ENCODE assay signal across 8 mouse cellular contexts in genomic region chr7:39487159-39487853, GRCm38 (mm10). TPM values are rescaled to one million over a fixed set of nuclear protein-coding genes. Genes with fewer than 3 reads are reported as not detected.
DNase-seq lines count a peak whose midpoint lies in the region; ATAC-seq and TF ChIP-seq lines count a peak whose summit lies in the region.

No protein-coding gene starts in this region.

- DNase-seq in heart, adult 11 months: peak; percentile 76
- DNase-seq in heart, postnatal 36 days: no peak
- peak; percentile 46 for DNase-seq in lung, postnatal 36 days
- no peak for DNase-seq in thymus, adult 18-20 months

- ATAC-seq in embryonic facial prominence, embryonic 15.5 days (ENCODE audit: insufficient number of reproducible peaks, low FRiP score, low TSS enrichment, low read depth): no peak; the same call in 1 of the 2 replicates
- ATAC-seq in intestine, postnatal 0 days: no peak
- ATAC-seq in stomach, embryonic 14.5 days (ENCODE audit: insufficient number of reproducible peaks, insufficient read depth, low FRiP score, low read depth): peak; percentile 65; the same call in 1 of the 2 replicates

- no peak overlapping the region for H3K27ac ChIP-seq in bone marrow macrophage, adult 2 months (ENCODE audit: insufficient read depth, low read depth, low read length)
- no peak overlapping the region for H3K27ac ChIP-seq in embryonic facial prominence, embryonic 15.5 days (replicated peaks)
- H3K27ac ChIP-seq in intestine, postnatal 0 days (ENCODE audit: low read depth, low read length): no peak overlapping the region
- H3K27ac ChIP-seq in stomach, embryonic 14.5 days (ENCODE audit: low read length): no peak overlapping the region

- intact Hi-C loops in heart, postnatal 36 days (cut with DNase I): no loop called here

- 12% methylated on average over 23 of the region's 23 CpGs for WGBS in embryonic facial prominence, embryonic 15.5 days
- WGBS in intestine, postnatal 0 days: 22% methylated on average over 23 of the region's 23 CpGs
- WGBS in stomach, embryonic 14.5 days: 15% methylated on average over 23 of the region's 23 CpGs

- H3K36me3 ChIP-seq in embryonic facial prominence, embryonic 15.5 days: no peaks in the 10 kb centered on the region
- no peaks in the 10 kb centered on the region for H3K36me3 ChIP-seq in intestine, postnatal 0 days (ENCODE audit: control insufficient read depth, insufficient read depth)
- no peaks in the 10 kb centered on the region for H3K36me3 ChIP-seq in stomach, embryonic 14.5 days (ENCODE audit: control insufficient read depth, insufficient read depth, low read length)

- H3K27me3 ChIP-seq in embryonic facial prominence, embryonic 15.5 days: no peaks in the 10 kb centered on the region
- no peaks in the 10 kb centered on the region for H3K27me3 ChIP-seq in intestine, postnatal 0 days (replicated peaks; ENCODE audit: control insufficient read depth, insufficient read depth, low read length)
- no peaks in the 10 kb centered on the region for H3K27me3 ChIP-seq in stomach, embryonic 14.5 days (ENCODE audit: control insufficient read depth, insufficient read depth, low read length)

- H3K9me3 ChIP-seq in embryonic facial prominence, embryonic 15.5 days (replicated peaks): no peaks in the 10 kb centered on the region
- H3K9me3 ChIP-seq in intestine, postnatal 0 days (ENCODE audit: control insufficient read depth): no peaks in the 10 kb centered on the region
- no peaks in the 10 kb centered on the region for H3K9me3 ChIP-seq in stomach, embryonic 14.5 days (ENCODE audit: control insufficient read depth, low read depth, low read length)

- H3K9ac ChIP-seq in embryonic facial prominence, embryonic 15.5 days: peak overlapping the region; percentile 57
- no peak overlapping the region for H3K9ac ChIP-seq in intestine, postnatal 0 days (ENCODE audit: low read depth, low read length)
- no peak overlapping the region; the same call in 1 of the 2 replicates for H3K9ac ChIP-seq in stomach, embryonic 14.5 days (replicated peaks; ENCODE audit: low read depth, low read length)

- peak overlapping the region; percentile 84 for H3K4me2 ChIP-seq in embryonic facial prominence, embryonic 15.5 days (replicated peaks)
- H3K4me2 ChIP-seq in intestine, postnatal 0 days (replicated peaks; ENCODE audit: low read depth): peak overlapping the region; percentile 68
- H3K4me2 ChIP-seq in stomach, embryonic 14.5 days (replicated peaks; ENCODE audit: low read depth, low read length): peak overlapping the region; percentile 53

- no peak for TF ChIP-seq POLR2A in bone marrow macrophage, adult 2 months (IDR thresholded peaks at IDR 0.05; ENCODE audit: borderline replicate concordance, low read depth, low read length)

- H3K4me3 ChIP-seq in bone marrow macrophage, adult 2 months (ENCODE audit: insufficient read depth, low read length): peak overlapping the region; percentile 26
- peak overlapping the region; percentile 53 for H3K4me3 ChIP-seq in embryonic facial prominence, embryonic 15.5 days (replicated peaks)
- H3K4me3 ChIP-seq in intestine, postnatal 0 days (ENCODE audit: low read depth, low read length): peak overlapping the region; percentile 38
- peak overlapping the region; percentile 37 for H3K4me3 ChIP-seq in stomach, embryonic 14.5 days (ENCODE audit: low read depth, low read length)

- no peak for TF ChIP-seq CTCF in bone marrow macrophage, adult 2 months (IDR thresholded peaks at IDR 0.05; ENCODE audit: low read depth, low read length)
- no peak for TF ChIP-seq CTCF in intestine, postnatal 0 days (IDR thresholded peaks at IDR 0.05; ENCODE audit: low read depth)

- H3K4me1 ChIP-seq in bone marrow macrophage, adult 2 months (ENCODE audit: control insufficient read depth, insufficient read depth, low read length): no peaks in the 10 kb centered on the region
- H3K4me1 ChIP-seq in embryonic facial prominence, embryonic 15.5 days: no peaks in the 10 kb centered on the region
- H3K4me1 ChIP-seq in intestine, postnatal 0 days (replicated peaks; ENCODE audit: control insufficient read depth, insufficient read depth, low read length): no peaks in the 10 kb centered on the region
- no peaks in the 10 kb centered on the region for H3K4me1 ChIP-seq in stomach, embryonic 14.5 days (ENCODE audit: control insufficient read depth, insufficient read depth, low read length)

RNA-seq across cellular contexts. Expression of gene Zfp619, which starts 30.3 kb away (rescaled TPM):
- 1 to 10 TPM; 1.9 TPM for total RNA-seq in heart, postnatal 36 days (2021)
- polyA plus RNA-seq in bone marrow macrophage, adult 2 months (2012; ENCODE audit: insufficient read depth, insufficient read length, missing spikeins): 2.8 and 3.0 TPM in 2 replicates
- 1.6 and 1.7 TPM in 2 replicates for polyA plus RNA-seq in embryonic facial prominence, embryonic 15.5 days (2015; fragmentation: Nextera tagmentation; extraction: Ambion mirVana)
- polyA plus RNA-seq in intestine, postnatal 0 days (2015; fragmentation: Nextera tagmentation; extraction: Ambion mirVana): 0.43 and 0.48 TPM in 2 replicates
- polyA plus RNA-seq in stomach, embryonic 14.5 days (2014; fragmentation: Nextera tagmentation; extraction: Ambion mirVana): 3.1 and 3.4 TPM in 2 replicates

Comparison
In these comparisons a context has a peak if more than half of its experiments do, and no peak if none do; other contexts are left out.
1. DNase-seq: peak in heart, adult 11 months (single experiment) and lung, postnatal 36 days (single experiment); none in heart, postnatal 36 days (0 of 2) and thymus, adult 18-20 months (0 of 2).
2. Peak in every context shown above with its lines, with median percentiles within 50 percentile points of each other: H3K4me3 ChIP-seq and H3K4me2 ChIP-seq.